Mouse (Mus musculus) heart, embryonic 16.5 days (tissue): ENCODE measurements around the gene Slit1. TPM values are rescaled to one million over a fixed set of nuclear protein-coding genes. Genes with fewer than 3 reads are reported as not detected.

ENCODE experiments used
- ATAC-seq: fragments of 200-750 bp; cut with Nextera tagmentation; replicated peaks from 2 replicates; pipeline ENCODE4 v1.8.0; 2017; ENCODE audit warnings: moderate number of reproducible peaks; ENCODE audit not compliant: insufficient read depth, low FRiP score; ENCODE audit errors: extremely low read depth
- H3K27ac ChIP-seq: fragments of 300-500 bp; sonication (generic); 2 replicates; pipeline ENCODE4 v1.5.1; 2014; ENCODE audit warnings: mild to moderate bottlenecking, low read length, control low read depth, moderate library complexity
- H3K27me3 ChIP-seq: fragments of 300-500 bp; sonication (generic); 2 replicates; pipeline ENCODE4 v1.6.1; 2014; ENCODE audit warnings: low read length, mixed read lengths; ENCODE audit not compliant: control insufficient read depth, insufficient read depth
- H3K36me3 ChIP-seq: fragments of 300-500 bp; sonication (generic); 2 replicates; pipeline ENCODE4 v1.6.1; 2014; ENCODE audit not compliant: control insufficient read depth, insufficient read depth
- H3K4me1 ChIP-seq: fragments of 300-500 bp; sonication (generic); 2 replicates; pipeline ENCODE4 v1.6.1; 2014; ENCODE audit warnings: low read length, mixed read lengths; ENCODE audit not compliant: control insufficient read depth, insufficient read depth
- H3K4me2 ChIP-seq: fragments of 300-500 bp; sonication (generic); 2 replicates; pipeline ENCODE4 v1.6.1; 2014; ENCODE audit warnings: low read depth, mild to moderate bottlenecking, control low read depth, low read length
- H3K4me3 ChIP-seq: fragments of 300-500 bp; sonication (generic); 2 replicates; pipeline ENCODE4 v1.5.1; 2014; ENCODE audit warnings: mild to moderate bottlenecking, control low read depth, low read length
- H3K9ac ChIP-seq: fragments of 300-500 bp; sonication (generic); 2 replicates; pipeline ENCODE4 v1.6.1; 2014; ENCODE audit warnings: low read length, control low read depth
- H3K9me3 ChIP-seq: fragments of 300-500 bp; sonication (generic); replicated peaks from 2 replicates; pipeline ENCODE4 v1.6.1; 2016; ENCODE audit warnings: low read length; ENCODE audit not compliant: control insufficient read depth
- WGBS: fragments of 180-500 bp; shearing (Covaris S2); extraction: QIAGEN DNeasy Blood & Tissue Kit; methylation state at CpG from one replicate; pipeline ENCODE4 v1.1.7; 2014; 5-methylcytosine and 5-hydroxymethylcytosine counted together
- polyA plus RNA-seq: library from polyadenylated mRNA; unstranded; fragments of >200 nt; fragmentation: Nextera tagmentation; extraction: Ambion mirVana; gene quantifications from 2 replicates; pipeline ENCODE4 v1.2.1, GENCODE M21; 2015

Gene Slit1
- polyA plus RNA-seq, result 0.21 TPM in 2 replicates

DNA sequence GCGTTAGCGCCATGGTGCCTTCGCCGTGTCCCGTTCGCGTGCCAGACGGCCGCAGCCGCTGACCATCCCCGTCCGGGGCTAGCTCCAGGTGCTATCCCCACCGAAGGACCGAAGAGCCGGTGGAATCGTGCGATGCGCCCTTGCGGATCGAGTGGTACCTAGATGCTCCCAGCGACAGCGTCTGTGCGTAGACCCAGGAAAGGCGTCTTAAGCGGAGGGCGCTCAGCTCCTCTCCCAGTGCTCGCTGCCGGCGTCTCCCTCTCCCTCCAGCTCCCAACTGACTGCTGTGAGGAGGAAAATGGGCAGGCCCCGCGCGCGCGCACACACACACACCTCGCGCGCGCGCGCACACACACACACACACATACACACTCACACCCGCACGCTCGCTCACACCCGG is at the start of gene Slit1:
Gene Slit1, minus strand, starts transcription at position 270 of the 400 bp plus-strand sequence.
- peaks cover 66% of the 10 kb centered on the region for H3K27me3 ChIP-seq
- no peak within 1 kb of the TSS for H3K27ac ChIP-seq
- H3K36me3 ChIP-seq, result no peaks in the 10 kb centered on the region
- H3K4me2 ChIP-seq, result peak within 1 kb of the TSS; percentile 70
- ATAC-seq, result no peak
- H3K4me3 ChIP-seq, result peak within 1 kb of the TSS; percentile 46
- peaks cover 7% of the 10 kb centered on the region for H3K4me1 ChIP-seq
- H3K9me3 ChIP-seq, result no peaks in the 10 kb centered on the region
- 1% methylated on average over 41 of the region's 44 CpGs for WGBS
- H3K9ac ChIP-seq, result no peak within 1 kb of the TSS

DNA sequence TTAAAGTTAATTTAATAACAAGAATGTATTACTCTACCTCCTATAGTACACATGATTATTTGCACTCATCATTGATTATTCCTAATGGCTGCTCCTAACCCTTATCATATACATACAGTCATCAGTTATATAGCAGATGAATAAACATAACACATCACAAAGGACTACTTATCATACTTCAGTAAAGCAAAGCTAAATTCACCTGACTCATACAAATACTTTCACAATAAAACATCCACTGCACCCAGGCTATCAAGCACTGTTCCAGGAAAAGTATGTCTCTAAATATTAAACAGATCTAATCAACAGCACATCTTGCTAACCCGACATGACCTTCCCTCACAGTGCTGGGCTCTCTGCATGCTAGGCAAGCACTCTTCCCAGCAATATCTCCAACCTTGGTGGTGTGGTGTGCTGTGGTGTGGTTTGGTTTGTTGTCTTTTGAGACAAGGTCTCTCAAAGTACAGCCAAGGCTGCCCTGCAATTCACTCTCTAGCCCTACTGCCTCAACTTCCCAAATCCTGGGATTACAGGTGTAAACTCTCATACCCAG is 49.5 kb upstream of the Slit1 start:
- ATAC-seq, result no peak
- Histone ChIP-seq H3K9ac (no peak overlapping the region), H3K36me3 (peaks cover 7% of the 10 kb centered on the region; the same call in 1 of the 2 replicates), H3K4me1 (no peaks in the 10 kb centered on the region), H3K4me3 (no peak overlapping the region), H3K4me2 (no peak overlapping the region), H3K27me3 (no peaks in the 10 kb centered on the region), H3K27ac (no peak overlapping the region), H3K9me3 (no peaks in the 10 kb centered on the region)
- 71% methylated on average over 1 of the region's 1 CpGs for WGBS

DNA sequence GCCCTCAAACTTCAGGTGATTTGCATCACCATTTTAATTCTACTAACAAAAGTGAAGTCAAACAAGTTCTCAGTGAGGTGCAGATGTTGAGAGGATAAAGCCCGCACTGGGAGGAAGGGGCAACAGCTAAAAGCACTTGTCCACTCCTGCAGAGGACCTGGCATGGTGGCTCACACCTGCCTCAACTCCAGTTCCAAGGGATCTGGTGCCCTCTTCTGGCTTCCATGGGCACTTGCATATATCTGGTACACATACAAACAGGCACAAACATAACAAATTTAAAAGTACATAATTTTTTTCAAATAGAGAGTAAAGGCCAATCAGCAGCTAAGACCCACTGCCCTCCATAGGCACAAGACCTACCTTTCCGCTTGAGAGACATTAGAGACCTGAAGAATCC is 47.9 kb upstream of the Slit1 start:
- no peak overlapping the region for H3K27ac ChIP-seq
- WGBS, result 93% methylated on average over 2 of the region's 2 CpGs
- H3K4me2 ChIP-seq, result no peak overlapping the region
- H3K36me3 ChIP-seq, result peaks cover 9% of the 10 kb centered on the region
- H3K27me3 ChIP-seq, result no peaks in the 10 kb centered on the region
- no peaks in the 10 kb centered on the region for H3K9me3 ChIP-seq
- no peak overlapping the region for H3K9ac ChIP-seq
- no peak overlapping the region for H3K4me3 ChIP-seq
- no peak for ATAC-seq
- H3K4me1 ChIP-seq, result no peaks in the 10 kb centered on the region

DNA sequence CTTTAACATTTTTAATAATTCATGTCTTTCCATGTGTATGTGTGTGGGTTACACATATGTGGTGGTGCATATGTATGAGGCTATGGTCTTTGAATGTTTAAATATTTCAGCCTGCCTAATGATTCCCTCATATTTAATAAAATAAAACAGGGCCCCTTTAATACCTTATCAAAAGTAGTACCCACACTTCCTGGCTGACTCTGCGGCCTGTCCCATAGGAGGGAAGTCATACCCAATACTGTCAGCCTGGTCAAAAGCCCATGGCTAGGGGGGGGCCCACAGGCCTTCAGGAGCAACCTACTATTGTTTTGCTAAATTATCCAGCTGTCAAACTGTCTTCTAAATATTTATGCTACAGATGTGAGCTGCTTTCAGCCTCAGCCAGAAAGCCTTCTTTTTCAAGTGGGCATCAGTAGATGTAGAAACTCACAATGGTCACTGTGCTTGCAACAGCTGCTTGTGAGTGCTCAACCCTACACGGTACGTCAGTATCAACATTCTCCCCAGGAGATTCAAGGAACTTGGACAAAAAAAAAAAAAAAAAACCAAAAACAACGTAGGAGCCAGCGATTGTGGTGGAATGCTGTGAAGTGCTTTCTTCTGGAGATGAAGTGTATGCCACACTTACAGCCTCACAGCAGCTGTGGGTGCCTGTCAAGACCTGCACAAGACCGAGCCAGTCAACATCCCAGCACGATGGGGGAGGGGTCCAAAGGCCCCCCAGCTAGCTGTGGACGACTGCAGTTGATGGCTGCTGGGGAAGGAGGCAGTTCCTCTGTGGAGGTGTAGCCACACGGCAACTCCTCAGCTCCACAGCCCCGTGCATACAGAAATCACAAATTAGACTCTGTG is 45.9 kb upstream of the Slit1 start:
- Histone ChIP-seq H3K4me2 (no peak overlapping the region), H3K36me3 (peaks cover 21% of the 10 kb centered on the region), H3K4me3 (no peak overlapping the region), H3K9me3 (no peaks in the 10 kb centered on the region), H3K27ac (no peak overlapping the region), H3K9ac (no peak overlapping the region), H3K27me3 (no peaks in the 10 kb centered on the region), H3K4me1 (no peaks in the 10 kb centered on the region)
- no peak for ATAC-seq
- 51% methylated on average over 10 of the region's 10 CpGs for WGBS

DNA sequence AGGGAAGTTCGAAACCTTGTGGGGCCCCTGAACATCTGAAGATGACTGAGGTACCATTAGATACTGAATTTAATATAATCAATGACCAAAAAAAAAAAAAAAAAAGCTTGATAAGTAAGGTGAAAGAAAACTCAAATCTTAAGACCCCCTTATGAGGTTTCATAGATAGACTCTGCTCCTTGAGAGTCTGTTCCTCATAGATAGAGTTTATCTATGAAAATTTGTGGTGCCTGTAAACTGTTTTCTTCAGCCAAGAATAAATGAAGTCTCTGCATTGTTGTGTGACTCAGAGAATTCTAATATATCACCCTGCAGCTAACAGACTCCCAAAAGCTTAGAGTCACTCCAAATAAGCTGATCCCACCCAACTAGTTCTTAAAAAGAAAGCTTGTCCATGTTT is 43.4 kb upstream of the Slit1 start:
- Histone ChIP-seq H3K36me3 (peaks cover 30% of the 10 kb centered on the region), H3K9ac (no peak overlapping the region), H3K4me1 (no peaks in the 10 kb centered on the region), H3K4me3 (no peak overlapping the region), H3K4me2 (no peak overlapping the region), H3K27ac (no peak overlapping the region), H3K27me3 (no peaks in the 10 kb centered on the region), H3K9me3 (no peaks in the 10 kb centered on the region)
- ATAC-seq, result no peak
- WGBS, result 91% methylated on average over 1 of the region's 1 CpGs

DNA sequence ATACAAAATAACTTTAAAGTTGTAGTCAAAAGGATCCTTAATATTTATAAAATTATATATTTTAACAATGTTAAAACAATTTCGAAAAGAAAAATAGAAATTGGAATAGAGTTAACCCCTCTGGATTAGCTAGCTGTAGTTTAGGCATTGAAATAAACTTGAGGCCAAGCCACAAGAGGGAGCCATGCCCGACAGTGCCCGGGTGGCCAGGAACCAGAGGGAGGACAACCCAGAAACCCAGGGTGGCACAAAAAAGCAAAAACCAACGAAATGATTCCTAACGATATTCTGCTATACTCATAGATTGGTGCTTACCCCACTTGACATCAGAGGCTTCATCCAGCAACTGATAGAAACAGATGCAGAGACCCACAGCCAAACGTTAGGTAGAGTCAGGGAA is 34.0 kb upstream of the Slit1 start:
- H3K9me3 ChIP-seq, result no peaks in the 10 kb centered on the region
- 80% methylated on average over 6 of the region's 6 CpGs for WGBS
- H3K4me1 ChIP-seq, result no peaks in the 10 kb centered on the region
- no peak overlapping the region for H3K4me3 ChIP-seq
- H3K36me3 ChIP-seq, result peaks cover 33% of the 10 kb centered on the region
- no peak overlapping the region for H3K4me2 ChIP-seq
- H3K9ac ChIP-seq, result no peak overlapping the region
- H3K27ac ChIP-seq, result no peak overlapping the region
- H3K27me3 ChIP-seq, result no peaks in the 10 kb centered on the region
- ATAC-seq, result no peak

DNA sequence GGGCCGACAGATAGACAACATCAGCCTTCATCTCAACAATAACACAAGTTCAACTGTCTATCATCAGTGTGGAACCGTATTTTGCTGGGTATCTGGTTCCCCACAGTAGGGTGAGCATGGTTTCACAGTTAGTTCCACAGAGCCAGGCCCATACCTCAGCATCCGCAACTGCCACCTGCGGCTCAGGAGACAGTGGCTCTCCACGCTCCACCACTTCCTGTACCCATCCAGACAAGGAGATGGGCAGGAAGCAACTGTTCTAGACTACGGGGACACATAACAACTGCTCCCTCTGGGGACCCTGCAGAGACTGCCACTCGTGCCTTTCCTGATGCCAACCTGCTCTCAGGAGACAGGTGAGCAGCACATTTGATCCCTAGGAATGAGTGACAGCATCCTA is 25.2 kb upstream of the Slit1 start:
- Histone ChIP-seq H3K36me3 (peaks cover 16% of the 10 kb centered on the region), H3K27me3 (no peaks in the 10 kb centered on the region), H3K4me3 (no peak overlapping the region), H3K27ac (no peak overlapping the region), H3K9me3 (no peaks in the 10 kb centered on the region), H3K4me1 (no peaks in the 10 kb centered on the region), H3K9ac (no peak overlapping the region), H3K4me2 (no peak overlapping the region)
- no peak for ATAC-seq
- 88% methylated on average over 7 of the region's 7 CpGs for WGBS

DNA sequence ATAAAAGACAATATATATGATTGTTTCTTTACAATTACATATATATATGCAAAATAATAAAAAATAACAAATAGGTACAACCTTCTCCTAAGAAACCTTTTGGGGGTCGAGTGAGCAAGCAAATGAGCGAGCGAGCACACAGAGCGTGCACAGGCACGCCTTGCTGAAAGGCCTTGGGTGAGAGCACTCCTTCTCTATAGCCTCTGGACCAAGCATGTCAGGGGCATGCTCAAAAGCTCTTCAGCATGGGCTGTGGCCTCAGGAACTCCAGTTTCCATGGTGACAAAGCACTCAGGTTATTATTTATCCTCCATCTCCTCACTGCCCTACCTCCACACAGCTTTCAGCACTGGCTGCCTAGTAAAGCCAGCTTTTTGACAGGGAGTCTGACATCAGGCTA is 23.2 kb upstream of the Slit1 start:
- H3K9ac ChIP-seq, result no peak overlapping the region
- WGBS, result 81% methylated on average over 5 of the region's 5 CpGs
- no peaks in the 10 kb centered on the region for H3K9me3 ChIP-seq
- H3K27me3 ChIP-seq, result no peaks in the 10 kb centered on the region
- no peak overlapping the region for H3K4me3 ChIP-seq
- ATAC-seq, result no peak
- no peaks in the 10 kb centered on the region for H3K4me1 ChIP-seq
- H3K27ac ChIP-seq, result no peak overlapping the region
- H3K4me2 ChIP-seq, result no peak overlapping the region
- H3K36me3 ChIP-seq, result peaks cover 5% of the 10 kb centered on the region; the same call in 1 of the 2 replicates

DNA sequence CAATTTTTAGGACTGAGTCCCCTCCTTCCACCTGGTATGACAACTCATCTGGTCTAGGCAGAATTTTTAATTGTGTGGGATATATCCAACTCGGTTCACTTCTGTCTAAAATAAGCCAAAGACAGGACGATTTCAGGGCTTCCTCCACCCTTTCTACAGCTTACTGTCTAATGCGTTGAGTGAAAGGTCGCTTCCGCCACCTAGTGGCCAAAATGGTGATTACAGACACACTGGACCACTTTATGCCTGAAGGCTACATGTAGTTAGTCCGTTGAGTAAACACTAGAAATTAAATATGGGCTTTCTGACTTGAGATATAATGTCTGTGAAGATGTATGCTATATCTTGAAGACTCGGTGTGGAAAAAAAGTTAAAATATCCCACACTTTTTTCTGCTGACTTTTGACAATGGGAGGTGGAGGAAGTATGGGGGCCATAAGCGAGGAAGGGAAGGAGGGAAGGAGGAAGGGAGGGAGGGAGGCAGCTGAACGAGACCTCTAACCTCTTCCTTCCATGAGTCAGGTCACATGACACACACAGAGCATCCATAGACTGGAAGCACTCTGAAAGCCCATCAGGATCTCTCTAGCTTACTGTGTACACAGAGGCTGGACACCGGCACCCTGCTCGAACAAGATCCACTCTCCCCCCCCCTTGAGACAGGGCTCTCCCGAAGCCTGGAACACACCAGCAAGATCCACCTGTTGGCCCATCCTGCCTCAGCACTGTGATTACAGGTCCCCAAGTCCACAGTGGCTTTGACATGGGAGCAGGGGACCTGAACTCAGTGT is 20.6 kb upstream of the Slit1 start:
- H3K36me3 ChIP-seq, result no peaks in the 10 kb centered on the region
- no peak overlapping the region for H3K27ac ChIP-seq
- no peak overlapping the region for H3K9ac ChIP-seq
- H3K9me3 ChIP-seq, result no peaks in the 10 kb centered on the region
- ATAC-seq, result 0 out of 2 replicates have a peak, but pooled peaks have one; percentile 23
- H3K4me2 ChIP-seq, result no peak overlapping the region
- WGBS, result 28% methylated on average over 12 of the region's 12 CpGs
- no peaks in the 10 kb centered on the region for H3K27me3 ChIP-seq
- H3K4me1 ChIP-seq, result no peaks in the 10 kb centered on the region
- no peak overlapping the region for H3K4me3 ChIP-seq
